Mouse (Mus musculus) lung, postnatal 14 days (tissue): ENCODE measurements at regions not wholly inside any gene's neighbourhood (a gene's known extent, or its start where the extent isn't known, plus 50 kb on each side); places are given as distances from the start of the nearest gene placed in this dataset.
A peak's percentile ranks its signal among the peaks of the same experiment; 100 is the strongest.

Experiments
- DNase-seq: peaks from one replicate; pipeline ENCODE4 v3.0.0; 2021

DNA sequence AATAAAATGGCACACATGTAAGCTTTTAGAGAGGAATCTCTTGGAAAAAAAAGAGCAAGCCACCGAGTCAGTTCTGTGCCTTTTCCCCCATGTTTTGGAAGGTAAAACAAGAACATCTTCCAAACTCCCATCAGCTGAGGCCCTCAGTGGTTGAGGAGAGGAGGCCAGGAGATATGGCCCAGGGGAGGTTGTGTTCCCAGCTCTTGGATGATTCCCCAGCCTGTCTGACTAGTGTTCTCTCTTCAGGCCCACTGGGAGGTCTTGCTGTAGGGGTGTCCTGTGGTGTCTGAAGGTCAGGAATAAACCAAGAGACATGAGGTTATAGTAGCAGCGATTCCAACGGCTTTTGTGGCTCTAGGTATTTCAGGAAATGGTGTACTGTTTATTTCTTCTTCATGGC, 643.2 kb downstream of the Rnf144a start:
- no peak for DNase-seq

DNA sequence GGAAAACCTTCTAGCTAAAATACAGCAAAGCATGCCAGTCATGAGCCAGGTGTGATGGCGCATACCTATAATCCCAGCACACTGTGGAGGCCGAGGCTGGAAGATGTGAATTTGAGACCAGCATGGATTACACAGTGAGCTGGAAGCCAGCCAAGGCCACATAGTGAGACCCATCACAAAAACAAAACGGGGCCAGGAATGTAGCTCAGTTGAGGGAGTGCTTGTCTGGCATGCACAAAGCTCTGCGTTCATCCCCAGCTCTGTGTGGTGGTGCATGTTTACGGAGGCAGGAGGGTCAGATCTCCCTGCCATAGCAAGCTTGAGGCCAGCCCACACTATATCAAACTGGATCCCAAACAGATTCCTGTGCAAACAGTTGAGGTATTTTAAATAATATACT, 646.4 kb downstream of the Rnf144a start:
- peak; percentile 28 for DNase-seq

DNA sequence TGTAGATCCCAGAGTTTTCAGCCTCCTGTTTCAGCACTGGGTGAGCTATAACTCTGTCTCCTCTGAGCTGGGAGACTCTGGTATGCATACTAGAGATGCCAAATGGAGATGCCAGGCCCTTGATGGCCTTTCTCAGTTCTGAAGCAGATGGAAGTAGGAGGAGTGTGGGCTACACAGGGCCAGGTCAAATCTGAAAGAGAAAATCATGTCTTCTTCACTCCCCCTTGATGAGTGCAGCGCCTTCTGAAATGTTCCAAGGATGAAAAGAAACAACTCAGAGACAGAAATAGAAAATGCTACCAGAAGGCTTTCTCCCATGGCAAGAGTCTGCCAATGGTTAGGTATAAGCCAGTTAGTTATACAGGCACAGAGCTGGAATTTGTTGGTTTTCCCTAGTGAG, 652.0 kb downstream of the Rnf144a start:
- no peak for DNase-seq

DNA sequence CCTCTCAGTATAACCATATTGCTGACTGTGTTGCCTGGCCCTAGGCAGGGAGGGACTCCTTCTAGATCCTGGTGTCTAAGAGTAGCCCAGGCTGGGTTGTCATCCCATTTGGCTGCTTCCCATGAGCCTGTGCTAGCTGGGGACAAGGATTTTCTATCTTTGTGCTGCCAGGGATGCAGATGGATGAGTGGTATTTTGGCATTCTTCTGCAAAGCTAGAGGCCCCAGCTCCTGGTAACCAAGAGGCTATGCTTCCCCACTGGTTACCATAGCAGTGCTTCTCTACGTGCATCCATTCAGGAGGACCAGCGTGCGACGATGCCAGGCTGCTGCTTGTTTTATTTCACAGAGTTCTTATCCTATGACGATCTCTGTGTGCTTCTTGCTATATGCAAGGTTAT, 658.0 kb downstream of the Rnf144a start:
- DNase-seq = no peak

DNA sequence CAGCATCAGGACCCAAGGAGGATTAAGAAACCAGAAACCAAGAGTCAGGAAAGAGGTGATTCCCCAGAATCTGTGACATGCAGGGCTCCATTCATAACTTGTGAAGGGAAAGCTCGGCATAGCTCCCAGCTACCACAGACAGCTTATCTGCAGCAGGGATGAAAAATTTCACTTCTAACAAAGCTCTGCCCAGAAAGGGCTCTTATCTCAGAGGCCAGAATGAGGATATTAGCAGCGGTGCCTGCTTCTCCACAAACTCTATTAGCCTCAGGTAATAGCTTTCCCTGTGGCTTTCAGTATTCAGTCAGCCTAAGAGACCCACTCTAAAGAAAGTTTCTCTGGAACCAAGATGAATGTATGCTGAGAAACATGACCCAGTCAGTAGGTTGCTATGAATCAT, 636.9 kb upstream of the Id2 start:
- DNase-seq = no peak

DNA sequence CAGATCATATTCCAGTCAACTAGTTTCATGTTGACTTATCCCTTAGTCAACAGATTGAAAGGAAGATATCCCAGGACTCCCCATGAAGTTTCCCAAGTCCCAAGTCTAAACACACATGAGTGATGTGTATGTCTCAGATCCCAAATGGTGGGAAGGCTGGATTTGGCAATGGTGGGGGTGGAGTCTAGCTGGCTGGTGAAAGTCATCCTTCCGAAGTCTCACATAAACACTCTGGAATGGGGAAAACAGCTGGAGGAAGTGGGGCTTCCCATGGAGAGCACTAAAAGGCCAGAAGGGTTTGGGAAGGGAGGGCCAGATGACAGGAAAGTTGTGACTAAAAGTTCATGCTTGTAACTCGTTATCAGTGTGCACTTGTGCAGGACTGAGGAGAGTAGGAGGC, 628.8 kb upstream of the Id2 start:
- DNase-seq = no peak

DNA sequence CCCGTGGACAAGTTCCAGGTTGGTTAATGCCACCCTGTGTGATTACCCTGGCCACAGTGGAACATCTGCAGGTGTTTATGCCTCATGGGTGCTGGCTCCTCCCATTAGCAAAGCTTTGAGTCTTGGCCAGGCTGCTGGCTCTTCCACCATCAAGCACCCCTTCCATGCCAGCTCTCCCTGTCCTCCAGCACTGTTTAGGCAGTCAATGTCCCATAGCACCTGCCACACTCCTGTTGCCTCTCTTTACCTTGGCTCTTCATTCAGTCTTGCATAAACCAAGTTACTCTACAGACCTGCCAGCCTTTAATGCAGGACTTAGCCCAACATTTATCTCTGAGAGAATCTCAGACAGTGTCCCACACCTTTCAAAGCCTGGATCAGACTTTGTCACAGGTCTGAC, 614.2 kb upstream of the Id2 start:
- no peak for DNase-seq

DNA sequence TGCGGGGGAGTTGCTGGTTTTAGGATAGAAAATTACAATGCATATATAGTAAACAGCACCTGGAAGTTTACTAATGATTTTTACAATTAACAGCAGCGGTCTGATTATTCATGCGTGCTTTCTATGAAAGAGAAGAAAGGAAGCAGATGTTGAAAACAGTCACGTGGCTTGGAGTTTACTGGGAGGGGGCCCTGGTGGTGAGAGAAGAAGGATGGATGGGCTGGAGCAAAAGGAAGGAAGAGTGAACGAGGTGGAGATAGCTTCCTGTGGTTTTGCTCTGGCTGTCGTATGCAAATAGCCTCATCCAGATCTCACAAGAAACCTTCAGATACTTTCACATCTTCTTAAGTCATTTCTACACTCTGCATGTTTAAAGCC, 606.1 kb upstream of the Id2 start:
- no peak for DNase-seq

DNA sequence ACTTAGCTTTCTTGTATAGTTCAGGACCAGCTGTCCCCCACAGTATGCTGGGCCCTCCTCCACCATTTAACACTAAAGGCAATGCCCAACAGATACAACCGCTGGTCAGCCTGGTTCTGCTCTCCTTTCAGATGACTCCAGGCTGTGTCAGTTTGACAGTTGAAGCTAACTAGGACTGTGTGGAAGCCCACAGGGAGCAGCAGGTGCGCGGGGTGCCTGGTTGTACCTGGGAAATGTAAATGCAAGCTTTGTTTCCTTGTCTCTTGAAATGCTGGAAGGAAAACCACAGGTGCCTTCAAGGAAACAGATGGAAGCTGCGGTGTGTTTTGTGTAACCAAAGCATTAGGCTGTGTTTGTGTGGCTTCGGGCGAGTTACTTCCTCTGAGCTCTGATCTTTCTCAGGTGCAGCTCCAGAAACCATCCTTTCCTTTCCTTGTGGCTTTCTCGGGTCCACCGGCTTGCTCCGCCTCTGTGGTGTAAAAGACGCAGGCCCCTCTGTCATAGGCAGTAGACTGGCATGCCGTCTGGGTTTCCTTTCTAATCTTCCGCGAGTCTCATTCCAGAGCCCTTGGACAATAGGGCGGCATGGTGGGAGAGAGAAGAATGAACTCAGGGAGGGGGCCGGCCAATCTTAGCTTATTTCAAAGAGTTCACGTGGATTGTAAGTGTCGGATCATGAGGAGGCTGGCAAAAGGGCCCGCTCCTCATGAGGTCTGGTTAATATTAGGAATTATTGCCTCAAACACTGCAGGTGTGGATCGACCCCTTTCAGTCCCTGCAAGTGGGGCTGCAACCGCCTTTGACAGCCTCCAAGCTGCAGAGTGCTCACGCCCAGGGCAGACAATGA, 605.5 kb upstream of the Id2 start:
- no peak for DNase-seq

DNA sequence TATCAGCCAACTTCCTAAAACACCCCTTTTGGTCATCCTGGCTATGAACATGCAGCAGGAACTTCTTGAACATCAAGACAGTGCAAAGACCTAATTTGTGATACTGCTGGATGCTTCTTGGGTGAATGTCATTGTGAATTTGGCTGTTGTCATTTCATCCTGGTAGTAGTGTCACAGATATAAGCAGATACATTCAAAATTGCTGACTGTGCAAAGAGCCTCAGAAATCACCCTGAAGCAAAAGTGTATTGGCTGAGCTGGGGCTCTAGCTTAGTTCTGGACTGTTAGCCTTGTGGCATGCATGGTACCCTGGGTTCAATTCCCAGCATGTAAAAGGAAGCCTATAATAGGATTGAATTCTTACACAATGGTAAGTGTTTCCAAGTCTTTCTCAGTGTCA, 590.1 kb upstream of the Id2 start:
- DNase-seq = no peak

DNA sequence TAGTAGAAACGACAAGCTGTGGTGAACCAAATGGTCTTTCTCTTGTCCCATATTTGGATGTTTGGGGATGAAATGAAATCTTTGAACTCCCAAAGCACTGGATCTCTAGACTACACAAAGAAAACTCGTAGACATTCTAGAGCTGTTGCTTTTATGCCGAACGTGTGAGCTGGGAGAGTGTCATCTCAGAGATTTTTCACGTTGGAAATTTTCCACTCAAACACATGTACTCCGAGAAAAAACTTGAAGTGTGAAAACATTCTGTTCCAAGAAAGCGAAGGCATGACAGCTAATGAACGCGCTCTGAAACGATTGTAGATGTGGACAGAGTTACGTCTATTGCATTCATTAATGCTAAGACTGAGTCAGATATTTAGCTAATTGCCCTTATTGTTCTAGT, 579.7 kb upstream of the Id2 start:
- DNase-seq = no peak

DNA sequence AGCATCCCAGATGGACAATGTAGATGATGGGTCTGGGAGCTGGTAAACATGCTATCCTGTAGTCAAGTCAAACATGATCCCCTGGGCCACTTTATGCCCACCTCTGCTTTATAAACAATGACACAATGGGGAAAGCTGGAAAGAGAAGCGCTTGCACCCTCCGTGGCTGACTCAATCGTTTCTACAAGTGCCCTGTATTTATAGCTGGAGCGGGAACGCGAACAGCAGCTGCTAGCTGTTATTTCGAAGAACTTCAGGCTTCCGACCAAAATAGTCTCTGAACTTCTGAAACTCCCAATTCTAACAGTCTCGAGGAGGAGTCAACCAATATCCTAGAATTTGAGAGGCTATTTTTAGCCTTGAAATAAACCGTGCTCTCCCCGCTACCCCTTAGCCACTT, 571.4 kb upstream of the Id2 start:
- DNase-seq = no peak

DNA sequence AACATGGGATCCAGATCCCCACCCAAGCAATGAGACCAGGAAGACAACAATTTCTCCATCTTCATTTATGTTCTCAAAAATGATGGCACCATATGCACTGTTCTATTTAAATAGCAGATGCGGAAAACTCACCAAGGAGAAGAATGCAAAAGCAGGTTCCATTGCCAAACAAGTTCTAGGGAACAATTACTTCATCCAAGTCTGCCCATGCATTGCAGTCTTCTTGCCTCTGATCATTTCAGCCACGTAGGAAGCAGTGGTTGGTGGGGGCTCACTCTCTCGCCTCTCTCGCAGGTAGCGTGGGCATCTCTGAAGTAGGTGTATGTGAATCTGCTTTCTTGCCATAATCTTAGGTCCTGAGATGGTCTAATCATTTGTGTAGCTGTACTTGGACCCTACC, 557.5 kb upstream of the Id2 start:
- no peak for DNase-seq

DNA sequence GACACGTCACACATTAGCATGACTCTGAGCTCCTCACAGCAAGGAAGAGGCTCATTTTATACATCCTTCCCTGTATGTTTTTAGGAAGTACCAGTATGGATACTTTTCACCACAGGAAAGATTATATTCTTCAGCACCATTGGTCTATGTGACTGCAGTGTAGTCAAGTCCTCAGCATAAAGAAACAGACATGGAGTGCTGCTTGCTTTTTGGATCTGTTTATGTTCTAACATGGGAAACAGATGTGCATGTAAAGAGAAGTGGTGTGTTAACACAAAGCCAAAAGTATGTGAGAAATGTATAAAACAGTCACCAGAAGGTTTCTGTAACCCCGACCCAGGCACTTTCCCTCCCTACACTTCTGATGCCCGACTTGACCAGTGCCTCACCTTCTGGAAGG, 553.3 kb upstream of the Id2 start:
- no peak for DNase-seq

DNA sequence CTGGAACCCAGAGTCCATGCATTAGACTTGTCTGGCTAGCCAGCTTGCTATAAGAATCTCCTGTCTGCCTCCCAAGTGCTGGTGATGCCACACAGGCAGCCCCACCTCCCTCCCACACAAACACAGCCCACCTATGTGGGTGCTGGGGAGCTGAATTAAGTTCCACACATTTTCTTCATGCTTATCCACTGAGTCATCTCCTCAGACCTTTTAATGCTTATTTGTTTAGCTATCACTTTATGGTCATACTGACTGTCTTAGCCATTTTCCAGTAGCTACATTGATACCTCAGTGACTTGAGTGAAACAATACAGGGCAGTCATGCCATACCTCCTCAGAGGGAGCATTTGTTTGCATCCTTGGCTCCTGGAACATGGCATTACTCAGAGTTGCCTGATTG, 531.1 kb upstream of the Id2 start:
- DNase-seq = no peak

DNA sequence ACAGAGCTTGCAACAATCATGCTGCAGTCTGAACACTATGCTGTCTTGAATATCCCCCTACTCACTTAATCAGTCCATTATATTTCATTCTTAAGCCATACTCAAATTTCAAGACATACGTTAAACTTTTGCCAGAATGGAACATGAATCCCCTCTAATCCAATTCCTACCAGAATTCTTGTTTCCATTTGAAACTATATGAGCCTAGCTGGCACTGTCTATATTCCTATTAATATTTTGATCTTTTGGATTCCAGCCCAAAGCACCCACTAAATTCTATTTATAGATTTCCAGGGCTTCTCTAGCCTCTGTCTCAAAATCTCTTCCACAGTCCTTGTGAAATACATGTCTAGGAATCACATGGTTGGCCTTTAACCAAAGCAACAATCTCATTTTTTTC, 528.9 kb upstream of the Id2 start:
- no peak for DNase-seq

DNA sequence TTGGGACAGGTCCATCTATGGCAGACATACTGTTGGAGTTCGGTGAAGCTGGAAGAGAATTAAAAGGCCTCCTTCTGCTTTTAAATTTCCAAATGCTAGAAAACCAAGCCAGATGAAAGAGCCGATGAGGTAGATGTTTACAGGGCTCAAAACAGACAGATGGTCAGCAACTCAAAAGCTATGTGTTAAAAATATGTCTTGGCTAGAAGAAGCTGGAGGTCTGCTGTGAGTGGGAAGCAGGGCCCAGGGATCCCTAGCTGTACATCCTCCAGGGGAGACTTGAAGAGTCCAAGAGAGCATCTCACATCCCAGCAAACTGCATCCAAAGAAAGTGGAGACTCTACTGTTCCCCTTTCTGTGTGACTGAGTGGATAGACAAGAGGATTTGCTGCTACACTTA, 526.5 kb upstream of the Id2 start:
- no peak for DNase-seq

DNA sequence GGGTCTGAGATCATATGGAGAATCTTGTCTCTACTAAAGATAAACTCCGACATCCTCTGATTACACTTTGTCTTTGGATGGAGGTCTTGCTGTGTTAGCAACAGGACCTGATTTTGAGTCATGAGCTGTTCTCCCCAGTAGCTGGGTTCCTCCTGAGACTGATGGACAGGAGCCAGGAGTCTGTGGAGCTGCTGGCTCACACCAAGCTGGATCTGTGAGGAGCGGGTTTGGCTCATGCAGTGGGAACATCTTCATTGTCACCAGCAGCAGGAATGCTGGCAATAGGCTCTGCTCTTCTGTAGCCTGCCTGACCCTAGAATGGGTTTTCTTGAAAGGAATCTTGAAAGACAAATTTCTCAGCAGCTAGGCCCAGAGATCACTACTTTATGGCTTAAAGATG, 524.2 kb upstream of the Id2 start:
- DNase-seq = peak; percentile 36

DNA sequence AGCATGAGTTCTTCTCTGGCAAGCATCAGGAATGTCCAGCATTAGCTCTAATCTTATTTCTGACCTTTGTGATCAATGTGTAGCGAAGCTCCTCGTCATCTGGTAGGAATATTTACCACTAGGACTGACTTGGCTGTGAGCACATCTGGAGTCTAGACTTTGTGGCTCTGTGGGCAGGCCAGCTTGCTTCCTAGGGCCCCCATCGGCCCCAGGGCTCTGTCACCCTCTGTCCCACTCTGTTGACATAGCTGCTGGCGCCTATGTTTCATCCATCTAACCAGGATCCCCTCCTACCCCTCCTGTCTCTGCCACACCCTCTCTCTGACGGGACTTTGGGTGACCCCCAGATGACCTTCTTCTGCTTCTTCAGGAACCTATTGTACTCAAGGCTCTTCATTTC, 520.6 kb upstream of the Id2 start:
- no peak for DNase-seq

DNA sequence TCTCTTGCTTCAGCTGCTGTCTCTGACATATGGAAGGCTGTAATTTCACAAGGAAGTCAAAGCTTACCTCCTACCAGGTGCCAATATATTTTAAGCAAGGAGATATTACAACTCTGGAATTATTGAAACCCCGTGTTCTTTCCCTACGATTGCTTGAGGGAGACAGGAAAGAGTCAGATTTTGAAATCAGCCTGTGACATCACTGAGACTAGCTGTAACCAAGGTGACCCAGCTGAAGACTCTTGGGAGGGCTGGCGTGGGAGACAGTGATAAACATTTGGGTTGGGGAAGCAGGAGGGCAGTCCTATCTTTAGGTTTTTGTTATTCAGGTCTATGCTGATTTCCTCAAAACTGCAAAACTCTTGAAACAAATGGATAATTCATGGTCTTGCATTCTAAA, 518.4 kb upstream of the Id2 start:
- no peak for DNase-seq

DNA sequence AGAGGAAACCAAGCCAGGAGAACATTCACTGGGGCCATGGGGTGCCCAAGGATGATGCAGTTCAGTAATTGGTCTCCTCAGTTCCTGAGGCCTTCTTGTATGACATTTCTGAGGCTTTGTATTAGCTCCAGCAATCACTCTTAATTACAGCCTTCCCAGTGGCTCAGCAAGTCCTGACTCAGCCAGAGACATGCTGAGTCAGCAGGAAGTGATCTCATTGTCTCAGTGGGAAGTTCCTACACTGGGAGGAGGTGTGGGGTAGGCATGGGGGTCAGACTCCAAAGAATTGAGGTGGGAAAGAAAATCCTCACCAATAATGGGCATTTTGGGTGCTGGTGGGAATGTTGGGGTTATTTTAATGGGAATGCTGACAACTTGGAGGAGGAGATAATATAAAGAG, 516.5 kb upstream of the Id2 start:
- no peak for DNase-seq

DNA sequence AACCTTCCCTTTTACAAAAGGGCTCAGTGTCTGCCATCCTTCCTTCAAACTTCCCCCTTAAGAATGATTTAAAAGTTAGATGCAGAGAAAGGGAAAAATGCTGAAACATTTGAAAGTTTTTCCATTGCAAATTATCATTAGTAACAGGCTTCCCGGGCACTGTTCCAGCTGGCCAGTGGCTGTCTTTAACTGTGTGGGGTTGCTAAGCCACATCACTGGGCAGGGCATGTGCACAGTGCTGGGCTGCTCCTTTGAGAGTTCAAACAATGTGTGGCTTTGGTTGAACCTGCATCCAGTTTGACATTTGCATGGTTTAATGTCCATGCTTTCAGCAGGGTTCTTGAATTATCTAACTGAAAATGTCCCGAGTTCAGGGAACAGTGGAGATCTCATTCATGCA, 512.1 kb upstream of the Id2 start:
- peak; percentile 59 for DNase-seq

DNA sequence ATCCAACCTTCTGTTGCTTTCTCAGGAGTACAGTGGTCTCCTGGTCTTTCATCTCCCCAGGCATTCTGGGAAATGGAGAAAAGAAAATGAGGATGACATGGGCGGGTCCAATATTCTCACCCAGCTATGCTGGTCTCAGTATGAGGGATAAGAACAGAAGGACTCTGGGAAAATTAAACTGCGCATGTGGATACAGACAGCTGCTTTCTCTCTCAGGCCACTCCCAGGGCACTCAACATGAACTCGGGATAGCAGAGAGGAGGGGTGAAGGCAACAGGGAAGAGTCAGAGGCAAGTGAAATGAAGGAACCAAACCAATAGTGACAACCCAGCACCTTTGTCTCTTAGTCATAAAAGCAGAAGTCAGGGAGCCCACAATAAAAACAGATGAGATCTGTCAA, 508.5 kb upstream of the Id2 start:
- peak; percentile 5 for DNase-seq

DNA sequence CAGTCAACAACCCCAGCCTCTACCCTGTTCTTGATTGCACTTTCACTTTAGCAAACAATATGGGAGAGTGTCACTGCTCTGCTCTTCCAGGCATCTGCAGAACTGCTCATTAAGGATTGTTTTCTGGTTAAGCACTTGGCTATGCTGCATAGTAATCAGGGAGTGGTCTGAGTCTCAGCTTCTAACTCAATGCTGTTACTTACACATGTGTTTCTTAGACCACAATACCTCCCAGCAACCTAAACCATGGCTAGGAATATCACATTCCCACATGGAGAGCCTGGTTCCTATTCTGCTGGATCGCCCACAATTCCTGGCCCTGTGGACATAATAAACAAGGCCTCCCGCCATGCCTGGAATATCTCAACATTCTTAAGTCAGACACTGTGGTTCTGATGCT, 493.3 kb upstream of the Id2 start:
- DNase-seq = no peak

DNA sequence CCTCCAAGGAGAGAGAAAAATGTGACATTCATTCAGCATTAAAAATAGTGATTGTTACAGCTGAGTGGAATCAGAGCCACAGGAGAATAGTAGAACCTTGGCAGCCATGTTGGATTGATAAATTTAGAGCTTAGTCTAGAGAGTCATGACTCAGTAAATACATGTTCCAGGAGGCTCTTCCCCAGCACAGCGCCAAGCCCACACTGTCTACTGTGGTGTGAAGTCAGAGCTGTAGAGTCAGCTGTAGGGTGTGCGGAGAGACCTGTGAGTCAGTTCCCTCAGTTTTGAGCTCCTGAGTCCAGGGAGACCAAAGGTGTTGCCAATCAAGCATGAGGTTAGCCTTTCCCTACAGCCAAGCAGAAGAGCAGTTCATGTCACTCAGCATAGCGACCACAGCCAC, 488.8 kb upstream of the Id2 start:
- no peak for DNase-seq

DNA sequence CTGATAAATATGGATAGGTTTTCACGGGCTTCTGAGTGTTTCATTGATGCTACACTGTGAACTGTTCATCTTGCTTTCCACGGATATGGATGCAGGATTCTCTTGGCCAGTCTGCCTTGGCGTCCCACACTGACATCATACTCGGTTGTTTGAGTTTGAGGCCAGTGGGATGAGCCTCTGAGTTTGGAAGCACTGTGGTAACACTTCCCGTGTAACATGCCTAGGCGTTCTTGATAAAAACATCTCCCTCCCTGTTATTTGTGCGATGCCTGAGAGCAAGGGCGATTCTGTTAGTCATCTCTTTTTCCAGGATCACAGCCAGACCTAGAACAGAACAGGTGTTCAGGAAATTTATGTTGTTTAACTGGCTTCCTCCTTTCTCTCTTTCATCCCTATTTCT, 482.5 kb upstream of the Id2 start:
- DNase-seq = no peak
